Mouse (Mus musculus) ES-Bruce4 (cell line): ENCODE results near the gene Lipt1. TPM values are rescaled to one million over a fixed set of nuclear protein-coding genes. Genes with fewer than 3 reads are reported as not detected.
A peak's percentile ranks its signal among the peaks of the same experiment; 100 is the strongest.

Source experiments
- H3K27ac ChIP-seq: 2 replicates; pipeline ENCODE4 v1.5.1; 2012; ENCODE audit warnings: low read length, inconsistent platforms; ENCODE audit not compliant: insufficient read depth
- H3K27me3 ChIP-seq: 2 replicates; pipeline ENCODE4 v1.6.1; 2012; ENCODE audit warnings: mild to moderate bottlenecking, low read length, inconsistent platforms; ENCODE audit not compliant: control insufficient read depth, poor library complexity, insufficient read depth, severe bottlenecking
- H3K36me3 ChIP-seq: 2 replicates; pipeline ENCODE4 v1.6.1; 2012; ENCODE audit warnings: inconsistent platforms, mild to moderate bottlenecking, low read length, moderate library complexity; ENCODE audit not compliant: control insufficient read depth, poor library complexity, insufficient read depth, severe bottlenecking
- H3K4me1 ChIP-seq: one replicate; pipeline ENCODE4 v1.8.1; 2011; ENCODE audit warnings: low read length; ENCODE audit not compliant: control insufficient read depth, insufficient read depth
- H3K4me3 ChIP-seq: 2 replicates; pipeline ENCODE4 v1.5.1; 2011; ENCODE audit warnings: low read depth, mild to moderate bottlenecking, low read length
- H3K9ac ChIP-seq: 2 replicates; pipeline ENCODE4 v1.6.1; 2012; ENCODE audit warnings: low read depth, mild to moderate bottlenecking, inconsistent platforms; ENCODE audit not compliant: poor library complexity, severe bottlenecking
- H3K9me3 ChIP-seq: replicated peaks from 2 replicates; pipeline ENCODE4 v1.6.1; 2012; ENCODE audit warnings: mild to moderate bottlenecking, low read length, inconsistent platforms; ENCODE audit not compliant: control insufficient read depth, poor library complexity, insufficient read depth, severe bottlenecking
- CTCF ChIP-seq: IDR thresholded peaks from one replicate; pipeline ENCODE4 v1.8.1; 2011; ENCODE audit warnings: low read depth, low read length
- EP300 ChIP-seq: IDR thresholded peaks from 2 replicates; pipeline ENCODE4 v1.6.1; 2011; ENCODE audit warnings: low read depth, low read length; ENCODE audit not compliant: insufficient read depth
- POLR2A ChIP-seq: IDR thresholded peaks from one replicate; pipeline ENCODE4 v1.8.1; 2011; ENCODE audit warnings: low read length; ENCODE audit not compliant: insufficient read depth
- polyA plus RNA-seq: library from polyadenylated mRNA; stranded (reverse); fragments of >200 nt; gene quantifications from 2 replicates; pipeline ENCODE4 v1.2.4, GENCODE M21; 2011; ENCODE audit warnings: low read depth; ENCODE audit not compliant: missing spikeins, insufficient read depth, insufficient read length

Gene Lipt1
- polyA plus RNA-seq, 1 experiment: 9.4 TPM

- peak within 1 kb of the TSS; percentile 95 for H3K4me3 ChIP-seq
- H3K9me3 ChIP-seq: no peaks in the 10 kb centered on the region
- peaks cover 3% of the 10 kb centered on the region; the same call in 1 of the 2 replicates for H3K36me3 ChIP-seq
- no peaks in the 10 kb centered on the region for H3K4me1 ChIP-seq
- no peaks in the 10 kb centered on the region for H3K27me3 ChIP-seq
- 0 out of 2 replicates have a peak within 1 kb of the TSS, but pooled peaks have one; percentile 14 for H3K27ac ChIP-seq
- peak within 1 kb of the TSS; percentile 61 for H3K9ac ChIP-seq
- TF ChIP-seq POLR2A (peak; percentile 55), CTCF (no peak), EP300 (no peak)
These were observed 18.6 kb downstream of the Lipt1 start, which contains the start of the genes Mitd1 and Mrpl30 for GRCm38 (mm10) chr1:37890025-37890652. Gene Mitd1, minus strand, starts transcription at chr1:37890411. Gene Mrpl30, plus strand, starts transcription at chr1:37890477.

GRCm38 (mm10) chr1:37891400-37891799 is 19.9 kb downstream of the Lipt1 start:
- Histone ChIP-seq H3K9me3 (no peaks in the 10 kb centered on the region), H3K4me1 (no peaks in the 10 kb centered on the region), H3K27me3 (no peaks in the 10 kb centered on the region), H3K4me3 (no peak overlapping the region), H3K9ac (peak overlapping the region; percentile 61; the same call in 1 of the 2 replicates), H3K36me3 (peaks cover 8% of the 10 kb centered on the region), H3K27ac (no peak overlapping the region)
- TF ChIP-seq CTCF (no peak), EP300 (no peak), POLR2A (no peak)

- Histone ChIP-seq H3K27me3 (no peaks in the 10 kb centered on the region), H3K27ac (no peak overlapping the region), H3K4me3 (no peak overlapping the region), H3K36me3 (peaks cover 30% of the 10 kb centered on the region), H3K4me1 (no peaks in the 10 kb centered on the region), H3K9ac (no peak overlapping the region), H3K9me3 (no peaks in the 10 kb centered on the region)
- TF ChIP-seq CTCF (no peak), POLR2A (no peak), EP300 (no peak)
These were observed 23.1 kb downstream of the Lipt1 start for GRCm38 (mm10) chr1:37894606-37895005.

- Histone ChIP-seq H3K9me3 (no peaks in the 10 kb centered on the region), H3K4me1 (no peaks in the 10 kb centered on the region), H3K27me3 (no peaks in the 10 kb centered on the region), H3K4me3 (no peak overlapping the region), H3K27ac (no peak overlapping the region), H3K36me3 (peaks cover 27% of the 10 kb centered on the region), H3K9ac (no peak overlapping the region)
- TF ChIP-seq EP300 (no peak), CTCF (no peak), POLR2A (no peak)
These were observed 28.3 kb downstream of the Lipt1 start for GRCm38 (mm10) chr1:37899816-37900215.

GRCm38 (mm10) chr1:37900288-37900687 is 28.8 kb downstream of the Lipt1 start:
- H3K27ac ChIP-seq: no peak overlapping the region
- H3K9me3 ChIP-seq: no peaks in the 10 kb centered on the region
- H3K36me3 ChIP-seq: peaks cover 27% of the 10 kb centered on the region
- H3K4me3 ChIP-seq: no peak overlapping the region
- no peak for TF ChIP-seq EP300
- TF ChIP-seq CTCF: no peak
- no peak for TF ChIP-seq POLR2A
- no peaks in the 10 kb centered on the region for H3K27me3 ChIP-seq
- no peaks in the 10 kb centered on the region for H3K4me1 ChIP-seq
- H3K9ac ChIP-seq: no peak overlapping the region

GRCm38 (mm10) chr1:37903178-37903577 is 31.6 kb downstream of the Lipt1 start:
- no peak overlapping the region for H3K4me3 ChIP-seq
- no peaks in the 10 kb centered on the region for H3K9me3 ChIP-seq
- H3K36me3 ChIP-seq: peaks cover 6% of the 10 kb centered on the region
- no peaks in the 10 kb centered on the region for H3K4me1 ChIP-seq
- no peak overlapping the region for H3K9ac ChIP-seq
- no peak overlapping the region for H3K27ac ChIP-seq
- no peaks in the 10 kb centered on the region for H3K27me3 ChIP-seq
- TF ChIP-seq POLR2A (no peak), EP300 (no peak), CTCF (no peak)
